Mouse (Mus musculus) left cerebral cortex, adult 8-10 months (tissue): ENCODE results near the gene Mrgprb8. TPM values are rescaled to one million over a fixed set of nuclear protein-coding genes. Genes with fewer than 3 reads are reported as not detected.
"Not testable (repeated sequence)": the region's sequence is repeated elsewhere in the genome, so short reads cannot be mapped to it uniquely, and the experiment has no call there.

Experiments
- DNase-seq, 2 experiments: peaks; one replicate each; pipeline ENCODE4 v3.0.0; 2022; ENCODE audit warnings: low spot score in 2 of 2
- total RNA-seq, 4 experiments: library from RNA; stranded (reverse); gene quantifications; 2 replicates each; pipeline ENCODE4 v1.2.4; 2022

Mrgprb8 gene
- total RNA-seq, result not detected

DNA sequence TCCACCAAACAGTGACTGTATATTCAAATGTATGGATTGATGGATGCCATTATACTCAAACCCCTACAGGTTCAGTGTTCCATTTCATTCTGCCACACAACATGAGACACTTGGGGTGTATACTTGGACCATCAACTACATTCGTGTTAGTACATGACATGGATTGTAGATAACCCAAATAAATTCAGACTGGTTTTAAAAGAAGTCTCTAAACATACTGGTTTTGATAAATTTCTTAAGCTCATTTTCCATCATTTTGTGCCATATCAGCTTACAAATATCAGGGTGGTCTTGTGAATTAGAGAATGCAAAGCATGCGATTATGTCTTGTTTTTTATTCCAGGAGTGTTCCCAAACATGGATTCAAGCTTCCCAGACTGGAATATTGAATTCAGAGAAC is at the start of gene Mrgprb8:
Gene Mrgprb8 (plus strand): TSS at position 301 of the 400 bp plus-strand sequence.
- DNase-seq, result no peak

DNA sequence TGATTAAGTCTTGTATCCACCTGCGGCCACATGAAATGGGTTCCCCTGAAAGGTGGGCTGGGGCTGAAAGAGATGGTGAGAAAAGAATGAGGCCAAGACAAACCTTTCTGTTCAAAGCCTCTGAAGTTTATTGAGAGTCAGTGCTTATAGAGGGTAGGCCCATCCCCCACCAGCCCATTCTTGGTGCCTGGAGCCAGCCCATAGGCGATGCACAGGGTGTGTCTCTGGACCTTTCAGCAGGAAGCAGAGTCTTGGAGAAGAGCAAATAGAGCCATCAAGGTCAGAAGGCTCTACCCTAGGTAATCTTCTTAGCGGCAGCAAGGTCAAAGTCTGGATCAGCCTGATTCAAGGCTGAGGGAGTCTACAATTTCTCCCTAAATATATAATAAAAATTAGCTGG is 47.6 kb downstream of the Mrgprb8 start:
- DNase-seq, result not testable (repeated sequence)

DNA sequence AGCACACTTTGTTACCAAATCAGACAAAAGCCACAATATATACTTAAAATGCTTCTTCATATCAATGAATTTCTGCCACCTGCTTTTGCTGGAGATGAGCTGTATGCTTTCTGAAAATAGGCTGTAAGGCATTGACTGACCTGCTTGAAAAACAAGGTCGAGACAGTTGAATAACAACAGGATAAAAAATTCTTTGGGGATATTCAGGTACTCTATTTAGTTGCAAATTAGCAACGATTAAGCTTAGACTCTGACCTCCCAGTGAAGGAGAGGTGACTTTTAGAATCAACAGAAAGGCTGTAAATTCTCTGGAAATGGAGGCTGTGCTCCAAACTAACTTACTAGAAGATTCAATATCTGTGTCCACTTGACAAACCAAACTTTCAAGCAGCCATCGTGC is 48.3 kb downstream of the Mrgprb8 start:
- DNase-seq, result no peak

Other genes with a start within 250 kb of the Mrgprb8 start
- gene Mrgprb5, start 219.5 kb upstream of the Mrgprb8 start, total RNA-seq, result not detected
- gene Mrgprb4, start 189.2 kb upstream of the Mrgprb8 start, total RNA-seq, result not detected
- not detected for gene Mrgprb1, start 67.8 kb downstream of the Mrgprb8 start, total RNA-seq
- not detected for gene Mrgprx2, start 110.8 kb downstream of the Mrgprb8 start, total RNA-seq
- not detected for gene Mrgprb2, start 169.6 kb downstream of the Mrgprb8 start, total RNA-seq